Mouse (Mus musculus): ENCODE results near the gene Cdk17.
A peak's percentile ranks its signal among the peaks of the same experiment; 100 is the strongest.

The Cdk17 gene

DNA sequence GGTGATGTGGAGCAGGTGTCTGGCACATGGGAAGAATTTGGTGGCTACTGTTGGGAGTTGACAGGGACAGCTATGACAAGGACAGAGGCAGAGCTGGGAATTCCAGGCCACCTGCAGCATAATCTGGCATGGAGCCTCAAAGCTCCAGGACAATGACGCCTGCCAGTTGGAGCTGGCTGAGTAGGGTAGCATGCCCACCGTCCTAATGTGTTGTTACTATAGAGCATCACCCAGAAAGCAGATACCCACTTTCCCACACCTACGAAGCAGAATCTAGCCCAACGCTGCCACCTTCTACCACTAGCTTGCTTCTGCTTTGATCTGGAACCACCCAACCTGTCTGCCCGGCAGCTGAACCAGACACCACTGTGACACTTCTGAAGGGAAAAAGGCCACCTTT is 103.3 kb downstream of the Cdk17 start:
- no peak for DNase-seq (ENCODE audit: low spot score)

DNA sequence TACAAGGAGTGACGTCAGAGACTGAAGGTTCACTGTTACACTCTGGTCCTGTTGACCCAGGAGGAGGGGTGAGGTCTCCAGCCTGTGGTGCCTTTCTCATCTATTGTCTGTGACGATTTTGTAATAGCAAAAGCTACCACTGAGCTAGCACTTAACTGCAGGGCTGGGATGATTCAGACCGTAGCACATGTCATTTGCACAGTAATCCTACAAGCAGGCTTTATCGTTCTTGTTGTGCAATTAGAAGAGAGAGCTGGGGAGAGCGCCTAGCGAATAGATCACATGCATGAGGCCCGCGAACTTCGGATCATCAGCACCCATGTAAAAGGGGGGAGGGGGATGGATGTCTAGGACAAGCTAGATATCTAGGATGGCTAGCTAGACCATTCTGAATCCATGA is 105.2 kb downstream of the Cdk17 start:
- no peak for DNase-seq (ENCODE audit: low spot score)

DNA sequence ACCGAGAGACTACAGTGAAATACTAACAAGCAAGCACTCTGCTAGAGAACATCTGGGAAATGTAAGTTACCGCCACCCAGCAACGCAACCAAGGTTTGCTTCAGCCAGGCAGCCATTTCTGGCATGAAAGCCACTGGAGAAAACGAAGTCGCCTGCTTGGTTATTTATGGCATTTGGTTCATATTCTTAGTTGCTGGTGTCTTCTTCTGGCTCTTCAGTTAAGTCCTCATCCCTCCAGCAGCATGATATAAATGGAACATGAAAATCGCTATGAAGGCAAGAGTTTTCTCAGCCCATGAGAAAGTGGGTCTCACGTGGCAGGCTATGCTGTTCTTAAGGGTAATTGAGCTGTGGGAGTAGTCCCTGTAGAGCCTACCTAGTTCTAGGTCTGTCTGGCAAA is 105.8 kb downstream of the Cdk17 start:
- no peak for DNase-seq (ENCODE audit: low spot score)

DNA sequence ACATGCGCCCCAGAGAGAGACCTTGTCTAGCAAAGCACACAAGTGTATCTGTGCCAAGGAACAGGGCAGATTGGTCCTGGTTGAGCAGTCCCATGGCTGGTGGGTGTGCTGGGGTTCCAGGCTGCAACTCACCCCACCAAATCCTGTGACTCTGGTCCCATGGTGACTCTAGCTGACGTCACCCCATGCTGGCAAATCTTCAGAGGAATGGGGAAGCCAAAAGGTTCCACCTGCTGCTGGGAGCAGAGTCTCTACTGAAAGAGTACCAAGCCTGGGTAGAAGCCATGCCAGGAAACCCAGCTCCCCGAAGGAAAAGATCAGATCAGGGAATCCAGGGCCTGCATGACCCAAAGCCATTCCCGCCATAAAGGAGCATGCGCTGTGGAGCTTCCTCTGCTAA is 106.8 kb downstream of the Cdk17 start:
- no peak for DNase-seq (ENCODE audit: low spot score)

DNA sequence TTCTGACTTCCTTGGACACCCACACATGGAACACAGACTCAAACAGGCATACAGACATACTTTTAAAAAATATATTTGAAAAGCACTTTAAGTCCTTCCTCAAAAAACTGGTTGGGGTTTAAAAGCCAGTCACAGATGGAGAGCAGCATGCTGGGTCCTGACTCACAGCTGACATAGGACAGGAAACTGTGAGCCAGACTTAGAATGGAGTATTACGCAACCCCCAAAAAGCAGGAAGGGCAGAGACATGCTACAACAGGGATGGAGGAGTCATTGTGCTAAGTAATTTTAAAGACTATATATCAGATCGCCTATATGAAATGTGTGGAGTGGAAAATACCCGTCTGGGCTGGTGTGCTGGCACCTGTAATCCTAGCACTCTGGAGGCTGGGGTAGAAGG is 107.7 kb downstream of the Cdk17 start:
- no peak for DNase-seq (ENCODE audit: low spot score)

DNA sequence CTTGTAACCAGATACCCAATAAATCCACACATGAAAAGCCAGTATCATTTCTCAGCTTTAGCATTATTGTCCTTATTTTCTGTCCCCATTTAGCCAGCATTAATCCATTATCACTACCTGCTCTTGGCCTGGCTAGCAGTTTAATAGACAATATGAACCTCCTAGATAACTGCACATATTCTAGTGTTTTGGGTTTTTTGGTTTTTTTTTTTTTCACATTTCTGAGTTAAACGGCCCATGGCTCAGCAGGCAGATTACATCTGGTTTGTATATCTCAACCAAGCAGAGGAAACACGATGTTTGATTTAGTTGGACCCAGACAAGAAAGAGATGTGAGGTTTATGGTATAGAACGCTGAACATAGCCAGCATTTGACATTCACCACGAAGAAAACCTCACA is 109.1 kb downstream of the Cdk17 start:
- DNase-seq (ENCODE audit: low spot score), result no peak

DNA sequence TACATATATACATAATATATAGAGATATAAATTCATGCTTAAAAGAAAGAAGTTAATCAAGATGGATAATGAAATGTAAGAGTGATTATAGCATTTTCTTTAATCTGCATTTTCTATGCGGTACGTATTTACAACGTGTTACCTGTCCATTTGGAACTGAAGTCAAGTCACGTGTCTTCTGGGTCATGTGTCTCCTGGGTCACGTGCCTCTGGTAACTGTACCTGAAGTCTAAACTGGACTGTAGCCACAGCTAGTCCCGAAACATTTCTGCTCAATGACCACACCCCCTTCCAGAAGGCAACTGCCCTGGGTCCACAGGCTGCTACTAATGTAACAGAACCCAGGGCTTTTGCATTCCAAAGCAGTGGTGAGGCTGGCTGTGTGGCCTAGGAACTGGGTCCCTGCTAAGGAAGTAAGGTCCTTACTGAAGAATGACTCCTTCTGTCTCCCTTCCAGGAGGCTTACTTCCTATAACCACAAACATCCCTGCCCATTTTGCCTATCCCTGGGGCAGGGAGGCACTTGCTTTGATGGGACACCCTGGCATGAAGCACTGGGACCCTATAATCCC is 110.3 kb downstream of the Cdk17 start:
- no peak for DNase-seq (ENCODE audit: low spot score)

DNA sequence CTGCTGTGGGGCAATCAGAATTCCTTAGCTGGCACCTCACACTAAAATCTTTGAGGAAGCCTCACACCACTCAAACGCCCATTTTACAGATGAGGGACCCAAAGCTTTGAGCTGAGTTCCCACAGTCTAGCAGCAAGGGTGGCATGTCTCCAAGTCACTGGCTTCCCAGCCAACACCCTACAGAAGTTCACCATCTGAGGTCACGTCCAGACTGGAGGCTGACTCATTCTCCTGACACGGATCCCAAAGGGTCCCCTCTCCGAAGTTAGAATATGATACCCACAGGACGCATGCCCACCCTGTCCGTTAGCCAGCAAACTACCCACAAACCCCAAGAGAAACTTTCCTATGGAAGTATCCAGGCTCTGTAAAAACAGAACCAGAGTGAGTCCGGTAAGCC is 111.2 kb downstream of the Cdk17 start:
- no peak for DNase-seq (ENCODE audit: low spot score)

DNA sequence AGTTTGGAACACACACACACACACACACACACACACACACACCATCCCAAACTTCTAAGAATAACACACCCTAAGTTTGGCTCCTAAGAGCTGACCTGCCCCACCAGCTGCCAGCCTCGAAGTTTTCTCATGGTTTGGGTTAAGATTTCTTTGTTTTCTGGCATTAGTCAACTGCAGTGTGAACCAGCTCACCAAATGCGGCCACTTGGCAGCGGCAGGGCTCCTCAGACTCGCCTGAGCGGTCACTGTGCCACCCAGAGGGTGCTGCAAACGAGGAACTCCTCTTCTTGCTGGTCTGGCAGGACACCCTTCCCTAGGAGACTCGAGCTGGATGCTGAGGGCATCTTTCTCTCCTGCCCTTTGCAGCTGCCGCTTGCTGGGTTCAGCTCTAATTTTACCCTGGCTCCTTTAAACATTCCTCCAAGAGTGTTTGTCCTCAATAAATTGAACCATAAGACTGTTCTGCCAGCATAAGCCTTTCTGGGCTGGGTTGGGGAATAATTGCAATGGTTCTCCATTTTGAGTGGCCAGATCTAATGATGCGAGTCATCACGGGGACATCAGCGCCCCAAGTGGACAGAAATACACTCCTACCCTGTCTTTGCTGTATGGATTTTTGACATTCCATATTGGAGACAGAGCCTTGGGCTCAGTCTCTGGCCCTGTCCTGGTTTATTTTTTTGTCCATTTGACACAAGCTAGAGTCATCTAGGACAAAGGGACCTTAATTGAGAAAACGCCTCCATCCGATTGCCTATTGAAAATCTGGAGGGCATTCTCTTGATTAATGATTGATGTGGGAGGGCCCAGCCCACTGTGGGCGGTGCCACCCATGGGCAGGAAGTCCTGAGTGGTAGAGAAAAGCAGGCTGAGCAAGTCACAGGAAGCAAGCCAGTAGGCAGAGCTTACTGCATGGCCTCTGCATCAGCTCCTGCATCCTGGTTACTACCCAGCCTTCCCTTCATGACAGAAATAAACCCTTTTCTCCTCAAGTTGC is 112.6 kb downstream of the Cdk17 start:
- no peak for DNase-seq (ENCODE audit: low spot score)

DNA sequence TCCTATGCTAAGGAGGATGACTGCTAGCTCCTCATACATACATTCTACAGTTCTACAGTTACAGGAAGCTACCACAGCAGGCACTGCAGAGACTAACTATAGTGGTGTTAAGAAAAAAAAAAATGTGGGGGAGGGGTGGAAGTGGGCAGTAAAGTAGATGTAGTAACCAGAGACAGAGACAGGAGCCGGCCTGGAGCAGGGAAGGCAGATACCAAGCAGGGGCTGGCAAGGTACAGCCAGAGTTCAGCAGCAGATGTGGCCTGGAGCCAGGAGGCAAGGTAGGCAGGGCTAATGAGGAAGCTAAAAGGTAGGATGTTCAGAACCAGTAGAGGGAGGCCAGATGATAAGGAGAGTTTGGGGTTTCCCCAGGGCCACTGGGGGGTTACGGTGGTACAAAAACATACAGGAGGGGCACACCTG is 113.6 kb downstream of the Cdk17 start:
- DNase-seq (ENCODE audit: low spot score), result no peak

DNA sequence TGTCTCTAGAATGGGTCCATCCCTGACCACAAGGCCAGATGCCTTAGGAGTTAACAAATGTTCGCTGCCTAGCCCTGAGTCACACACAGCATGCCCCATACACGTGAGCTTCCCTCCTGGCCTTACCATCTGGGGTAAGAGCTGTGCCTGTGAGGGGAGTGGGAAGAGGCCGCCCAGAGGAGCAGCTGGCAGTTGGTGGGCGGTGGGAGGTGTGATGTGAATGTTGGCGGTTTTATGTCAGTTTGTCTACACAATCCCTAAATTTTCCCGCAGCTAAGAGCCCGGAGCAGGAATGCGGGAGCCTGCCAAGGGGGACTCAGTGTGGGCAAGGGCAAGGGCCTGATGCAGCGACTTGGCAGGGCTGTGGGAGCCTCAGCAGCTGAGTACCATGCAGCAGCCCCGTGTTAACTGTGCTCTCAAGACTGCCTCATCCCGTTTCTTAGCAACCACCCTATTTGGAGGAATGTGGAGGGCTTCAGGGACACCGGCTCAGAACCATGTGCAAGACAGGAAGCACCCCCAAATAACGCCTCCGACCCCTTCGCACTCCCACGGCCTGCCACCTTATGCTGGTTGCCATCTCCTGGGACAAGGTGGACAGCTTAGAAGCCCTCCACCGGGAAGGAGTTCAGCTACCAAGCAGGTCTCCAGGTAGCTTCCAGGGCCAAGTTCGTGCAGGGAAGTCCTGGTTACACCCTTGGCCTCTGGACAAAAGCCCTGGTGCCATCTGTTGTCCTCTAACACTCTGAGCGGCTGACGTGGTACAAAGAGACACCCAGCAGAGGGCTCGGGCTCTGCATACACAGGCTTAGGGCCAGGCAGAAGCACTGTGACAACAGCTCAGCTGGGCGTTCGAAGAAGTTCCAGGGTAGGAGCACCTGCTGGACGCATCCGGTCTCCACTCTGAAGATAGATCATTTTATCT is 114.8 kb downstream of the Cdk17 start:
- no peak for DNase-seq (ENCODE audit: low spot score)

DNA sequence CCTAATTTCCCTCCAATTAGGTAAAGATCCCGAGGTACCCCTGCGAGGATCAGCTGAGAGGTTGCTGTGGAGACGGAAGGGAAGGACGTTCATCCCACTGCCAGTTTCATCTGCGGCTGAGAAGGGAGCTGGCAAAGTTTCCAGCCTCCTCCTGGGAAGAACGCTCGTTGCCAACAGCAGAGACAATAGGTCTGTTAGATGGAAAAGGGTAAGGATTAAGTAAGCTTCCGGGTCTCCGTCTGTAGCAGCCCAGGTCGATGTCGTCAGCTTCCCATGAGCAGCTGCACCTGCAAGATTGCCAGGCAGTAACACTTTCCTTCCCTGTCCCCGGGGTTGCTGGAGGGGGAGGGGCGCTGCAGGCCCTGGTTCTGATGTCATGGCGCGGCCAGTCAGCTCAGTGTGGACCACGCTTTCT is 115.7 kb downstream of the Cdk17 start:
- DNase-seq (ENCODE audit: low spot score), result peak; percentile 22

DNA sequence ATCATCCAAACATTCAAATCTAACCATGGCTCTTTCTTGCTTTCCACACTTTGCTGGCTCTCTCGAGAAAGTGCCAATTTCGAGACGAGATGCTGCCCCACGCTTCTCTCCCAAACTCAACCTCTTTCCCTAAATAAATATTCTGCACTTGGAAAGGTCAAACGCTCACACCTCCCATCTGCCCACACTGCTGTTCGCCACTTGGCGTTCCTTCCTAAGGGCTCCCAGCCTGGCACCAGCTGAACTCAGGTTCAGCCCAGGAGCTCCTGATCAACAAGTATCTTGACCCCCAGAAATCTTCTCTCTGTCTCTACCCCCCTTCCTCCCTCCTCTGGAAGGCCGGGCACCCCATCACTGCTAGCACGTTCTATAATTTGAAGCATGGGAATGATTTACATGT is 116.2 kb downstream of the Cdk17 start:
- no peak for DNase-seq (ENCODE audit: low spot score)

DNA sequence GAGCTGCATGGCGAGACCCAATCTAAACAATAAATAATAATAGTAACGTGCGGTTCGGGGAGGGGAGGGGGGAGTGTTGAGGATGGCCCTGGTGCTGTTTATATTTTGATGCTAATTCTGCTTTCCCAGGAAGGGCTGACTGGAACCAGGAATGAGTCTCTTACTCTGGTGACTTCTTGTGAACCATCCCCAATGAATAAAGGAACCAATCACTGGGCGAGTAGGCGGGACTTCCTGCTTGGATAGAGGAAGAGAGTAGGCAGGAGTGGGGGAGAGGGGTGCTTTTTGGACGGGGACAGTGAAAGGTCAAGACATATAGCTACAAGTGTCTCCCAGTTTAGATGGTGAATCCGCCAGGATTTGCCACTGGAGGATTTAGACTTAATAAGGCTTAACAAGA is 117.7 kb downstream of the Cdk17 start:
- DNase-seq (ENCODE audit: low spot score), result no peak

DNA sequence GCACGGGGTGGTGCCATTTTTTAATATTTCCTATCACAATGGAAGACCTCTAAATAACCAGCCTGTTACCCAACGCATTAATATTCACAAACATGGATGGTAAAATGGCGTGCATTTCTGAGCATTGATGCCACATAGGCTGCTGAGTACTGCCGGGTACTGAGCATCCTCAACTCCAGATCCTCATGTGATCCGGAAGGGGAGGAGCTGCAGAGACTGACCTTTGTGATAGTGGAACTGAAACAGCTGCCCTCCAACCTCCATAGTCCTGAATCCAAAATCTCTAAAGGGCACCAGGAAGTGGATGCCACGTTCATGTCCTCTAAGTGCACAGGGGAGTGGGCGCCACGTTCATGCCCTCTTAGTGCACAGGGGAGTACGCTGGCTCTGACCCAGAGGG is 118.4 kb downstream of the Cdk17 start:
- no peak for DNase-seq (ENCODE audit: low spot score)

DNA sequence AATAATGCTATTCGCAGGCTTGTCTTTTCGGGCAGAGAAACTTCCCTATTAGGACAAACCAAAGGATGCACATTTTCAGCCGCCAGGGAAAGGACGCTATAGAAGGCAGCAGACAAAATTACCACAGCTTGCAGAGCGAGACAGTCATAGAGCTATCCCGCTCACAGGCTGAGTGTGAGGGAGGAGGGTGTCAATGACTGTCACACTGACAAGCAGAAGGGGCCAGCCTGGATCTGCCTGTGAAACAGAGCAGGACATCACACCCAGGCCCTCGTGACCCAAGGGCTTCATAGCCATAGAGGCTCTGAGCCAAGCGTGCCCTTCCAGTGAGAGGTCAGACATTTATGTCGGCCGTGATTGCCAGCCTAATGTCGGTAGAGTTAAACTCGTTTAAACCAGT is 119.9 kb downstream of the Cdk17 start:
- no peak for DNase-seq (ENCODE audit: low spot score)

DNA sequence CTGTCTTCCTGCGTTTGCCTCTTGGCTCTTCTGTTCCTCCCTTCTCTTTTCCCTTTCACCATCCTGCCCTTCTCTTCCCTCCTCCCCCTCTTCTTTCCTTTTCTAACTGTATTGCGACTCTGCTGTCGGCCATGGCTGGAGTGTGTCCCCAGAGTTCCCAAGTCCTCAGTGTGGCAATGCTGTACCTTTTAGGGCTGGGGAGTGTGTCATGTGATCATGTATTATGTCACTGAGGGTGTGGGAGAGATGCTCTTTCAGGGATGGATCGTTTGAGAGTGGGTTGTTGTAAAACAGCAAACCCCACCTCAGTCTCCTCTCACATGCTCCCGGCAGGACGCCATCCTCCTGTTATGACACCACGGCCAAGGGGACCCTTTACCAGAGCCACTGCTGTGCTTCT is 120.4 kb downstream of the Cdk17 start:
- DNase-seq (ENCODE audit: low spot score), result no peak

DNA sequence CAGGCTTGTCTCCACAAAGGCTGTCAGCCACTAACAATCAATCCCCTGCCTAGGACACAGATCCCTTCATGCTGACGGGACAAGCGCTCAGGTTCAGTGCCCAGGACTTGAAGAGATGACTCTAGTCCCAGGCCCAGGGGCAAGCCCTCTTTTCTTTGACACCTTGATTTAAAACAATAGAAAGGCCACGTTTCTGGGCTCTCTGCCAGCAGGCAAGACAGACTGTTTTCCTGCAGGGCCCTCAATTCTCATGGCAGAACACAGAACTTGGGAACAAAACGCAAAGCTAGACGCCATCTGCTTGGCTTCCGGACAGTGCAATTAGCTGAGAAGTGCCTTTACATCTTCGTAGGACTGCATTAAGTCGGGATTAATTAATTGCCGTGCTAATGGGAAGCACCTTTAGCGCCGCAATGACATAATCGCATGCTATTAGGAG is 121.9 kb downstream of the Cdk17 start:
- DNase-seq (ENCODE audit: low spot score), result no peak

DNA sequence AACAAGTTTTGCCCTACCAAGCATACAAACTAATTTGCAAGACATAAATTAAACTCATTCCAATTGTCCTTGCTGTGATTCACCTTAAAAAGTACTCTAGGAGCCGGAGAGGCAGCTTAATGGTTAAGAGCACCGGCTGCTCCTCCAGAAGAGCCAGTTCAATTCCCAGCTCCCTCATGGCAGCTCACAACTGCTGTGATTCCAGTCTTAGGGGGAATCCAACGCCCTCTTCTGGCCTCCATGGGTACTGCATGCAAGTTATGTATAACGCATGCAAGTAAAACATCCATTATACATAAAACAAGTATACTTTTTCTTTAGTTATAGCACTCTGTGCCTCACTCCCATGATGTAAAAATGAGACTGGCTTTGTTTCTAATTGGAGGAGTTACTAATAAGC is 122.6 kb downstream of the Cdk17 start:
- no peak for DNase-seq (ENCODE audit: low spot score)

DNA sequence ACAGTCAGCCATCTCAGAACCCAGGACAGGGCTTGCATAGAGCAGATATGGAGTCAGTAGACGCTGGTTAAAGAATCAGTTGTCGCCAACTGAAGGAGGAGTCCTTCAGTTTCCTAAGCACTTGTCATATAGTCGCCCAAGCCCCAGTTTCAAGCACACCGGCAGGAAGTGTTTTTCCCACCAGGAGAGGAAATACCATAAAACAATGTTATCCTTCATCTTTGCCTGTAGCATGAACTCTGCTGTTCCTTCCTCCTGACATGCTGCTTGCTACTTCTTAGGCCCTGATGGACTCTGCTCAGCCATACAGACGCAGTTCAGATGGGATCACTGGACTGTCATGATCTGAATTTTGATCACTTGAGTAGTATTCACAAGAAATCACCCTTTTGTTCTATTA is 124.8 kb downstream of the Cdk17 start:
- DNase-seq (ENCODE audit: low spot score), result no peak

DNA sequence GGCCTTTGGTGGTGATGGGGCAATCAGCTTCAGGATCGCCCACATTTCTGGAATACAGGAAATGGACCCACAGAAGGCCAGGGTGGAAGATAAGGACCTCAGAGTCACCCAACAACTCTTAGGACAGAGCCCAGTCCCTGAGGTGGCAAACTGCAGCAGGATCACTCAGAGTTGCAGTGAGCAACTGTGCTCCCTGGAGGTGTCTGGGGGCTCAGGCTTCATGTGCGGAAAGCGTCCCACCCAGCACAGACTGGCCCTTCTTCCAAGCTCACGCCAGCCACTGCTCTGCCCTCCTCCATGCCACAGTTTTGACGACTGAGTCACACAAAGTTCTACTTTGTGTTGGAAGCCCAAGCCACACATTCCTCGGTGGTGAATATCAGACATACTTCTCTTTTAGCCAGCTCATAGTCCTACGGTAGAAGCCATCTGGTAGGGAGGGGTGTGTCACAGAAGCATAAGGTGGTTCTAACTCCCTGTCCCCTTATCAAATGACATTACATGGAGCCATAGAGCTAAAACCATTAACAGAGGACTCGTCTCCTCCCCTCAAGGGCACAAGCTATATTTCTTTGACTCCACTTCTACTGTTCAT is 127.0 kb downstream of the Cdk17 start:
- DNase-seq (ENCODE audit: low spot score), result no peak

DNA sequence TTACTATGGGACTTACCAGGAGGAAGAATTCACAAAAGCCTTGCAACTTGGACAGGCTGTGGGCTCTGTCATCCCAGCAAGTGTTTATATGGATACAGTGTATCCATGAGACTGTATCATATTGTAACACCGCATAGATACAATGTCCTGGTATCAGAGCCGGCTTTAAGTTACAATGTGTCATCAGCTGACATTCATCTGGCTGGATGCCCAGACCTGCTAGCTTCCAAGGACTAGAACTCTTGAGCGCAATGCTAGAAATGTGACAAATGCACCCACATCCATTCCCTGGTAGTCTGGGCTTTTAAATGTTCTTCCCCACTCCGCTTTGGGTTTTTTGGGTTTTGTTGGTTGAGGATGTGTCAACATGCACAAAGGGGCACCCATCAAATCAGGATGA is 127.7 kb downstream of the Cdk17 start:
- no peak for DNase-seq (ENCODE audit: low spot score)

Measured in yolk sac, embryonic 10.5 days (tissue).